Mouse (Mus musculus) hematopoietic multipotent progenitor cell, adult 10-12 weeks (in vitro differentiated cells): ENCODE data around the gene Dnajc7. TPM values are rescaled to one million over a fixed set of nuclear protein-coding genes. Genes with fewer than 3 reads are reported as not detected.

Source experiments
- polyA plus RNA-seq: library from polyadenylated mRNA; stranded (reverse); fragments of >175 nt; gene quantifications from 2 replicates; pipeline ENCODE4 v1.2.3, GENCODE M21; 2012; ENCODE audit warnings: low replicate concordance

Gene Dnajc7
- polyA plus RNA-seq, result 83.6 and 158 TPM in 2 replicates

GRCm38 (mm10) chr11:100619982-100620381, at the start of gene Dnajc7:
Gene Dnajc7 (minus strand): TSS chr11:100620168.

GRCm38 (mm10) chr11:100618761-100619484, 1.0 kb downstream of the Dnajc7 start, which contains the start of gene Nkiras2:
Gene Nkiras2 (plus strand): TSS chr11:100619244.

GRCm38 (mm10) chr11:100574708-100575483, 45.1 kb downstream of the Dnajc7 start, which contains the start of gene Cnp:
Gene Cnp (plus strand): TSS chr11:100574904.

GRCm38 (mm10) chr11:100544832-100545745, 74.9 kb downstream of the Dnajc7 start, which contains the start of gene Ttc25:
Gene Ttc25 (plus strand): TSS chr11:100545607.

Other genes with a start within 250 kb of the Dnajc7 start
- gene Jup, start 222.4 kb downstream of the Dnajc7 start, polyA plus RNA-seq, result 74.3 and 86.7 TPM in 2 replicates
- gene P3h4, start 205.3 kb downstream of the Dnajc7 start, polyA plus RNA-seq, result 0.47 and 1.6 TPM in 2 replicates
- gene Fkbp10, start 204.5 kb downstream of the Dnajc7 start, polyA plus RNA-seq, result 0.67 and 1.0 TPM in 2 replicates
- 63.7 and 93.8 TPM in 2 replicates for gene Nt5c3b, start 178.4 kb downstream of the Dnajc7 start, polyA plus RNA-seq
- gene Klhl10, start 178.3 kb downstream of the Dnajc7 start, polyA plus RNA-seq, result 0.15 TPM in 1 of 2 replicates, not detected in the other
- 2.8 and 4.1 TPM in 2 replicates for gene Klhl11, start 147.4 kb downstream of the Dnajc7 start, polyA plus RNA-seq
- gene Acly, start 92.2 kb downstream of the Dnajc7 start, polyA plus RNA-seq, result 9.1 and 48.3 TPM in 2 replicates
- 0.06 and 0.10 TPM in 2 replicates for gene Ttc25, start 74.6 kb downstream of the Dnajc7 start, polyA plus RNA-seq
- gene Cnp, start 45.3 kb downstream of the Dnajc7 start, polyA plus RNA-seq, result 106 and 177 TPM in 2 replicates
- 28.6 and 48.1 TPM in 2 replicates for gene Nkiras2, start 924 bp downstream of the Dnajc7 start, polyA plus RNA-seq
- gene Zfp385c, start 72.3 kb upstream of the Dnajc7 start, polyA plus RNA-seq, result 0.10 and 1.0 TPM in 2 replicates
- gene Dhx58, start 84.1 kb upstream of the Dnajc7 start, polyA plus RNA-seq, result 28.1 and 48.4 TPM in 2 replicates
- 43.0 and 46.2 TPM in 2 replicates for gene Kat2a, start 92.3 kb upstream of the Dnajc7 start, polyA plus RNA-seq
- gene Hspb9, start 93.7 kb upstream of the Dnajc7 start, polyA plus RNA-seq, result 0.34 TPM in 1 of 2 replicates, not detected in the other
- 333 and 444 TPM in 2 replicates for gene Rab5c, start 118.0 kb upstream of the Dnajc7 start, polyA plus RNA-seq
- gene Kcnh4, start 139.8 kb upstream of the Dnajc7 start, polyA plus RNA-seq, result 1.9 and 2.0 TPM in 2 replicates
- gene Hcrt, start 142.8 kb upstream of the Dnajc7 start, polyA plus RNA-seq, result not detected in 2 replicates
- gene Ghdc, start 150.8 kb upstream of the Dnajc7 start, polyA plus RNA-seq, result 10.9 and 12.2 TPM in 2 replicates
- 50.6 and 56.2 TPM in 2 replicates for gene Stat5b, start 230.6 kb upstream of the Dnajc7 start, polyA plus RNA-seq
- 23.5 and 32.6 TPM in 2 replicates for gene Stat5a, start 239.2 kb upstream of the Dnajc7 start, polyA plus RNA-seq